Mouse (Mus musculus): ENCODE results near the gene Rnft2.

The Rnft2 gene

DNA sequence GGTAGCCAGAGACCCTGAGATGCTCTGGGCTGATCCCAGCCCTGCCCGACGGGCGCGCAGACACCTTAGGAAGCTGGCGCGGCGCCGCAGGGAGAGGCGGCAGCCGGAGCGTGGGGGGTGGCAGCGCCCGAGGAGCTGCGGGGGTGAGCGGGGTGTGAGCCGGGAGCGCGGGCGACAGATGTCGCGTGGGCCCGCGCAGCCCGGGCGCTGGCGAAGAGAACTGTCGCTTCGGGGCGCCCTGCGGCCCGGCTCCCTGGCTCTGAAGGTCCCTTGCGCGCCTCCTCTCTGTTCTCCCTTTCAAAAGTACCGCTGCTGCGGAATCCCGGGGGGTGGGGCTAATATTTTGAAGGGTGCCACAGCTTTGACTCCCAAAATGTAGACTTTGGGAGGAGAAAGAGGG lies 73.3 kb downstream of the Rnft2 start:
- DNase-seq: no peak

- peak; percentile 22 for DNase-seq
Measured at GRCm38 (mm10) chr5:118170888-118171529, 73.9 kb downstream of the Rnft2 start.

GRCm38 (mm10) chr5:118169222-118170221 lies 75.4 kb downstream of the Rnft2 start:
- peak; percentile 34 for DNase-seq

- DNase-seq: no peak
Measured at GRCm38 (mm10) chr5:118167561-118167995, 77.3 kb downstream of the Rnft2 start.

GRCm38 (mm10) chr5:118165462-118165861 lies 79.5 kb downstream of the Rnft2 start:
- DNase-seq: no peak

- no peak for DNase-seq
Measured at GRCm38 (mm10) chr5:118164581-118164980, 80.3 kb downstream of the Rnft2 start, which contains the start of gene Hrk. Hrk (plus strand) TSS chr5:118164648.

GRCm38 (mm10) chr5:118160691-118161090 lies 84.2 kb downstream of the Rnft2 start:
- DNase-seq: no peak

DNA sequence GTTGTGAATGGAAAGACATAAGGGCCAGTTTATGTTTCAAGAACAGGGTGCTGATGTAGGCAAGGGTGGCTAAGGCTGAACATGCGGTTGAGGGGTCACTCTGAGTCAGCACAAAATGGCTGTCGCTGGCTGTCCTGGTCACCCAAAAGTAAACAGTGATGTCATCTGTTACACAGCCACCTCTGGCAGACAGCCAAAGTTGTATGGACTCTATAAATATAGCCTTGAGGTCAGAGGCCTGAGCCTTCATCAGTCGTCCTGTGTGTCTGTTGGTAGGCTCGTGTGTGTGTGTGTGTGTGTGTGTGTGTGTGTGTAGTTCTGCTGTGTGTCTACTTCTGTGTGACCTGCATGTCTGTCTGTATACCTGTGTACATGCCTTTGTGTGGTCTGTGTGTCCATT lies 87.9 kb downstream of the Rnft2 start:
- no peak for DNase-seq

DNA sequence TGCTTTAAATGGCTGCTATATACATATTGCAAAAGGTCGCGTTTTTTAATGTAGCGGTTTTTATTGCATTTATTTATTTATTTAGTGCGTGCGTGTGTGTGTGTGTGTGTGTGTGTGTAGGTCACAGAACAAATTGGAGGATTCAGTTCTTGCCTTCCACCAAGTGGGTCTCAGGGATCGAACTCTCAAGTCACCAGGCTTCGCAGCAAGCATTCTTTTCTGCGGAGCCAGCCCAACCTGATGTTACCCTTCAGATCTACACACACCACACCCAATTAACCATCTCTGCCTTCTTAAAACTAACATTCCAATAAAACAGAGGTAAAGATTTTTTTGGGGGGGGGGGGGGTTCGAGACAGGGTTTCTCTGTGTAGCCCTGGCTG lies 89.4 kb downstream of the Rnft2 start:
- DNase-seq: no peak

- DNase-seq: peak; percentile 31
Measured at GRCm38 (mm10) chr5:118154839-118155564, 89.9 kb downstream of the Rnft2 start, which contains the start of gene Fbxw8. Fbxw8 (minus strand) TSS chr5:118155464.

DNA sequence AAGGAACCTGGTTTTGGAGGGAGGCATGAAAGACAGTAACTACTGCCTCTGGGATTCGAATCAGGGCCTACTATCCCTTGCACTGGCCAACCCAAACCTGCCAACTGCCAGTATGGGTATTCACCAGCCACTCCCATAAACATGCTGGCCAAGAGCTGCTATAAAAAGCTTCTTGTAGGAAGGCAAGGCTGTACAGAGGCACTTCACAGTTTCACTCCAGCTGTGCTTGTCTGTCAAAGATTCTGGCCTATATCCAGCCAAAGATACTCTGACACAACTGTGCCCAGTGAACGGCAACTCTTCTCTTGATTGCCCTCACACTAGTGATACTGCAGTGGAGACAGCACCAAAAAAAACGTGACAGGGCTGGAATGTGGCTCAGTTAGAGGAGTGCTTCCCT lies 95.2 kb downstream of the Rnft2 start:
- no peak for DNase-seq

- no peak for DNase-seq
Measured at GRCm38 (mm10) chr5:118147264-118147663, 97.7 kb downstream of the Rnft2 start.

- DNase-seq: no peak
Measured at GRCm38 (mm10) chr5:118145999-118146679, 98.8 kb downstream of the Rnft2 start.

- no peak for DNase-seq
Measured at GRCm38 (mm10) chr5:118145458-118145857, 99.5 kb downstream of the Rnft2 start.

DNA sequence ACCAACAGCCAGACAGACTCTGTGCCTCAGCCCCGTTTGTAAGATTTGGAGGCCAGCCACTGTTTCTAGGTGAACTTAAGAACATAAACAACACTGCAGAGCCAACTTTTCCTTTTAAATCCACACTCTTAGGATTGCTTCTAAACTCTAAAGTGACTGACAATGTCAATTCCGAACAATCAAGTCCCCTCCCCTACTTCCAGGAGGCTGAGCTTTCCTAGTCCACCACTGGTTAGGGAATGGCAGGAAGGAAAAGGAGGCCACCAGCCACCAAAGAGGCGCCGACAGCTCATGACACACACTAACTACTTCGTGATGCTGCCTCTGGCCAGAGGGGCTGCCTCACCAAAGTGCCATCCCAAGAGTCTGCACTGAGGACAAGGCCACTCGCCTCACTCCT lies 100.1 kb downstream of the Rnft2 start:
- no peak for DNase-seq

- DNase-seq: no peak
Measured at GRCm38 (mm10) chr5:118144327-118144726, 100.6 kb downstream of the Rnft2 start.

DNA sequence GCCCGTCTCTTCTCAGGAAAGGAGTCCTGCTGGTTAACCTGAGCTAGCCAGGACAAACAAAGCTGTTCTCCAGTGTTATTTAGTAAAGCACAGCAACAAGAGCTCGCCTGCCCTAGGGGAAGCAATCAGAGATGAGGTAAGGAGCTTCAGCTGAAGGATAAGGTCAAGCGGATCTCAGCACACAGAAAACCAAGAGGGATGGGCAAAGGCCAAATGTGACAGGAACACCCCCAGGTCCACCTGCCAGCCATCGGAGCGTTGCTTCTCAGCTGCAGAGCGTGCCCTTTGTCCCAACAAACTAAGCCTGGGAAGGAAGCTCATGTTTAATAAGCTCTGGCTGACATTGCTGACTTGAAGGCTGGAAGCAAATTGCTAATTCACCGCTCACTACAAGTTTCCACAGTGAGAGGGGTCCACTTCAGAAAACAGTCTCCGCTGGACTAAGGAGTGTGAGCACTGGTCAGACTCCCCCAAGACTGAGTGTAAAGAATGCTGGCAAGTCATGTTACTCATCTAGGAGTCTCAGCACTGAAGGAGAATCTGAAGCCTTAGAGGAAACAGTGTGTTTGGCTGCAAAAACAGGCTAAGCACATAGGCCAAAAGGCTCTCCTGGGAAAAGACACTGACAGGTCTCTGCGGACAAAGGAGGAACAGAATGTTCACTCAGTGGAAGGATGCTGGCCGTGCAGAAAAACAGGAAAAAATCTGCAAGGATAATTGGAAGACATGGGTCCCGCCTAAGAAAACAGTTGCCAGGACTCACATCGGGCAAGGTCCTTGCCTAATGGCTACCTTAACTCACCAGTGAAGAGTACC lies 101.5 kb downstream of the Rnft2 start:
- DNase-seq: no peak

DNA sequence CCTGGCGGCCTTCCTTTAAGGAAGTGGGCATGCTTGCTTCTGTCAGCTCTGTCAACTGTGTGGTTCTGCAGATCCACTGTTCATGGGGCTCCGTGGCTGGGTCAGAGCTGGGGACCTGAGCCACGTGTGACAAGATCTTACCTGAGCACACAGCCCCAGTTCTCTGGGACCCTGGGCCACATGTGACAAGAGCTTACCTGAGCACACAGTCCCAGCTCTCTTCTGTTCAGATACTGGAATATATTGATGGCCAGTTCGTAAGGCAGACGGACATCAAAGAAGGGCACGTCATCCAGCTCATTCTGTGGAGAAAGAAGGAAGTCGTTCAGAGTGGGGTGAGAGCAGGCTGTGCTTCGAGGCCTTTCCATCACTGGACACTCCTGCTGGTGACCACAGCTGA lies 102.4 kb downstream of the Rnft2 start:
- DNase-seq: no peak

Measured in thymus, postnatal 25 days (tissue).